Mouse (Mus musculus): Measurements from ENCODE around the gene Srp9. TPM values are rescaled to one million over a fixed set of nuclear protein-coding genes. Genes with fewer than 3 reads are reported as not detected.
A peak's percentile ranks its signal among the peaks of the same experiment; 100 is the strongest.

Gene Srp9
- polyA plus RNA-seq, 1 experiment from 2014 or later: 179 TPM

- ATAC-seq (ENCODE audit: insufficient number of reproducible peaks, low FRiP score, low TSS enrichment, low read depth) (peak; percentile 63; the same call in 1 of the 2 replicates), DNase-seq (ENCODE audit: low spot score) (peak; percentile 60)
- Histone ChIP-seq H3K4me1 (ENCODE audit: control insufficient read depth, insufficient read depth, low read length) (peaks cover 21% of the 10 kb centered on the region), H3K4me2 (ENCODE audit: low read depth, severe bottlenecking) (no peak overlapping the region), H3K36me3 (ENCODE audit: control insufficient read depth, insufficient read depth, low read length) (no peaks in the 10 kb centered on the region), H3K27ac (replicated peaks; ENCODE audit: low read depth, low read length) (no peak overlapping the region), H3K9ac (ENCODE audit: low read length) (no peak overlapping the region), H3K27me3 (ENCODE audit: control insufficient read depth, insufficient read depth, low read length) (no peaks in the 10 kb centered on the region), H3K4me3 (ENCODE audit: low read depth, low read length) (no peak overlapping the region), H3K9me3 (ENCODE audit: control insufficient read depth, low read length) (no peaks in the 10 kb centered on the region)
- WGBS: 43% methylated on average over 7 of the region's 7 CpGs
These were observed 8.7 kb upstream of the Srp9 start for GRCm38 (mm10) chr1:182115651-182116408.

GRCm38 (mm10) chr1:182122413-182122812 lies 2.1 kb upstream of the Srp9 start:
- H3K27me3 ChIP-seq (ENCODE audit: control insufficient read depth, insufficient read depth, low read length): no peaks in the 10 kb centered on the region
- no peak overlapping the region for H3K27ac ChIP-seq (replicated peaks; ENCODE audit: low read depth, low read length)
- no peaks in the 10 kb centered on the region for H3K9me3 ChIP-seq (ENCODE audit: control insufficient read depth, low read length)
- no peak overlapping the region for H3K4me2 ChIP-seq (ENCODE audit: low read depth, severe bottlenecking)
- WGBS: 86% methylated on average over 4 of the region's 4 CpGs
- ATAC-seq (ENCODE audit: insufficient number of reproducible peaks, low FRiP score, low TSS enrichment, low read depth) (no peak), DNase-seq (ENCODE audit: low spot score) (no peak)
- H3K4me1 ChIP-seq (ENCODE audit: control insufficient read depth, insufficient read depth, low read length): peaks cover 6% of the 10 kb centered on the region
- H3K36me3 ChIP-seq (ENCODE audit: control insufficient read depth, insufficient read depth, low read length): no peaks in the 10 kb centered on the region
- H3K4me3 ChIP-seq (ENCODE audit: low read depth, low read length): no peak overlapping the region
- H3K9ac ChIP-seq (ENCODE audit: low read length): no peak overlapping the region

- Histone ChIP-seq H3K36me3 (ENCODE audit: control insufficient read depth, insufficient read depth, low read length) (peaks cover 3% of the 10 kb centered on the region), H3K27ac (replicated peaks; ENCODE audit: low read depth, low read length) (peak overlapping the region; percentile 33; the same call in 1 of the 2 replicates), H3K9ac (ENCODE audit: low read length) (peak overlapping the region; percentile 70), H3K4me3 (ENCODE audit: low read depth, low read length) (peak overlapping the region; percentile 86), H3K4me1 (ENCODE audit: control insufficient read depth, insufficient read depth, low read length) (peaks cover 6% of the 10 kb centered on the region), H3K9me3 (ENCODE audit: control insufficient read depth, low read length) (no peaks in the 10 kb centered on the region), H3K4me2 (ENCODE audit: low read depth, severe bottlenecking) (peak overlapping the region; percentile 65), H3K27me3 (ENCODE audit: control insufficient read depth, insufficient read depth, low read length) (no peaks in the 10 kb centered on the region)
- ATAC-seq (ENCODE audit: insufficient number of reproducible peaks, low FRiP score, low TSS enrichment, low read depth): peak; percentile 86
- DNase-seq (ENCODE audit: low spot score): peak; percentile 89
- WGBS: under 1% methylated on average over 33 of the region's 33 CpGs
These were observed 409 bp downstream of the Srp9 start for GRCm38 (mm10) chr1:182124924-182125368.

- Histone ChIP-seq H3K4me1 (ENCODE audit: control insufficient read depth, insufficient read depth, low read length) (peaks cover 1% of the 10 kb centered on the region), H3K4me3 (ENCODE audit: low read depth, low read length) (no peak overlapping the region), H3K9ac (ENCODE audit: low read length) (no peak overlapping the region), H3K9me3 (ENCODE audit: control insufficient read depth, low read length) (no peaks in the 10 kb centered on the region), H3K36me3 (ENCODE audit: control insufficient read depth, insufficient read depth, low read length) (peaks cover 5% of the 10 kb centered on the region), H3K4me2 (ENCODE audit: low read depth, severe bottlenecking) (no peak overlapping the region), H3K27ac (replicated peaks; ENCODE audit: low read depth, low read length) (no peak overlapping the region), H3K27me3 (ENCODE audit: control insufficient read depth, insufficient read depth, low read length) (no peaks in the 10 kb centered on the region)
- ATAC-seq (ENCODE audit: insufficient number of reproducible peaks, low FRiP score, low TSS enrichment, low read depth) (no peak), DNase-seq (ENCODE audit: low spot score) (peak; percentile 41)
- 58% methylated on average over 2 of the region's 2 CpGs for WGBS
These were observed 6.3 kb downstream of the Srp9 start for GRCm38 (mm10) chr1:182130830-182131229.

- peak overlapping the region; percentile 24; the same call in 1 of the 2 replicates for H3K9ac ChIP-seq (ENCODE audit: low read length)
- ATAC-seq (ENCODE audit: insufficient number of reproducible peaks, low FRiP score, low TSS enrichment, low read depth) (no peak), DNase-seq (ENCODE audit: low spot score) (peak; percentile 34)
- H3K27me3 ChIP-seq (ENCODE audit: control insufficient read depth, insufficient read depth, low read length): no peaks in the 10 kb centered on the region
- no peak overlapping the region for H3K27ac ChIP-seq (replicated peaks; ENCODE audit: low read depth, low read length)
- H3K36me3 ChIP-seq (ENCODE audit: control insufficient read depth, insufficient read depth, low read length): no peaks in the 10 kb centered on the region
- 53% methylated on average over 28 of the region's 28 CpGs for WGBS
- H3K4me1 ChIP-seq (ENCODE audit: control insufficient read depth, insufficient read depth, low read length): peaks cover 4% of the 10 kb centered on the region; the same call in 1 of the 2 replicates
- no peaks in the 10 kb centered on the region for H3K9me3 ChIP-seq (ENCODE audit: control insufficient read depth, low read length)
- H3K4me3 ChIP-seq (ENCODE audit: low read depth, low read length): no peak overlapping the region
- no peak overlapping the region for H3K4me2 ChIP-seq (ENCODE audit: low read depth, severe bottlenecking)
These were observed 12.9 kb downstream of the Srp9 start for GRCm38 (mm10) chr1:182137204-182138125.

GRCm38 (mm10) chr1:182138172-182138571 lies 13.6 kb downstream of the Srp9 start:
- Histone ChIP-seq H3K9ac (ENCODE audit: low read length) (no peak overlapping the region), H3K4me3 (ENCODE audit: low read depth, low read length) (no peak overlapping the region), H3K36me3 (ENCODE audit: control insufficient read depth, insufficient read depth, low read length) (no peaks in the 10 kb centered on the region), H3K27ac (replicated peaks; ENCODE audit: low read depth, low read length) (no peak overlapping the region), H3K27me3 (ENCODE audit: control insufficient read depth, insufficient read depth, low read length) (no peaks in the 10 kb centered on the region), H3K4me2 (ENCODE audit: low read depth, severe bottlenecking) (no peak overlapping the region), H3K4me1 (ENCODE audit: control insufficient read depth, insufficient read depth, low read length) (peaks cover 4% of the 10 kb centered on the region; the same call in 1 of the 2 replicates), H3K9me3 (ENCODE audit: control insufficient read depth, low read length) (no peaks in the 10 kb centered on the region)
- ATAC-seq (ENCODE audit: insufficient number of reproducible peaks, low FRiP score, low TSS enrichment, low read depth): no peak
- WGBS: 55% methylated on average over 8 of the region's 8 CpGs
- DNase-seq (ENCODE audit: low spot score): no peak

GRCm38 (mm10) chr1:182139937-182140336 lies 15.4 kb downstream of the Srp9 start:
- DNase-seq (ENCODE audit: low spot score) (no peak), ATAC-seq (ENCODE audit: insufficient number of reproducible peaks, low FRiP score, low TSS enrichment, low read depth) (0 out of 2 replicates have a peak, but pooled peaks have one; percentile 31)
- 37% methylated on average over 9 of the region's 9 CpGs for WGBS
- Histone ChIP-seq H3K27me3 (ENCODE audit: control insufficient read depth, insufficient read depth, low read length) (no peaks in the 10 kb centered on the region), H3K36me3 (ENCODE audit: control insufficient read depth, insufficient read depth, low read length) (no peaks in the 10 kb centered on the region), H3K27ac (replicated peaks; ENCODE audit: low read depth, low read length) (no peak overlapping the region), H3K9me3 (ENCODE audit: control insufficient read depth, low read length) (no peaks in the 10 kb centered on the region), H3K4me3 (ENCODE audit: low read depth, low read length) (no peak overlapping the region), H3K9ac (ENCODE audit: low read length) (no peak overlapping the region), H3K4me2 (ENCODE audit: low read depth, severe bottlenecking) (no peak overlapping the region), H3K4me1 (ENCODE audit: control insufficient read depth, insufficient read depth, low read length) (peaks cover 4% of the 10 kb centered on the region; the same call in 1 of the 2 replicates)

- Histone ChIP-seq H3K9me3 (ENCODE audit: control insufficient read depth, low read length) (no peaks in the 10 kb centered on the region), H3K27me3 (ENCODE audit: control insufficient read depth, insufficient read depth, low read length) (no peaks in the 10 kb centered on the region), H3K4me2 (ENCODE audit: low read depth, severe bottlenecking) (no peak overlapping the region), H3K27ac (replicated peaks; ENCODE audit: low read depth, low read length) (no peak overlapping the region), H3K9ac (ENCODE audit: low read length) (no peak overlapping the region), H3K36me3 (ENCODE audit: control insufficient read depth, insufficient read depth, low read length) (no peaks in the 10 kb centered on the region), H3K4me3 (ENCODE audit: low read depth, low read length) (no peak overlapping the region), H3K4me1 (ENCODE audit: control insufficient read depth, insufficient read depth, low read length) (peaks cover 4% of the 10 kb centered on the region; the same call in 1 of the 2 replicates)
- DNase-seq (ENCODE audit: low spot score): peak; percentile 90
- WGBS: 2% methylated on average over 6 of the region's 6 CpGs
- ATAC-seq (ENCODE audit: insufficient number of reproducible peaks, low FRiP score, low TSS enrichment, low read depth): peak; percentile 67; the same call in 1 of the 2 replicates
These were observed 15.8 kb downstream of the Srp9 start for GRCm38 (mm10) chr1:182140370-182140769.

All from limb, embryonic 11.5 days (tissue).